Mouse (Mus musculus): ENCODE data around the gene Hey2. TPM values are rescaled to one million over a fixed set of nuclear protein-coding genes. Genes with fewer than 3 reads are reported as not detected.

Hey2 gene
- total RNA-seq (2017), result 0.25 TPM in 1 of 2 replicates, not detected in the other

- ATAC-seq (ENCODE audit: extremely low read depth, insufficient number of reproducible peaks, low FRiP score, poor library complexity, severe bottlenecking), result peak; percentile 93
Measured at GRCm38 (mm10) chr10:30842643-30843437, at the start of gene Hey2. Hey2 (minus strand) TSS chr10:30842801.

GRCm38 (mm10) chr10:30883085-30883760, 40.6 kb upstream of the Hey2 start:
- no peak for ATAC-seq (ENCODE audit: extremely low read depth, insufficient number of reproducible peaks, low FRiP score, poor library complexity, severe bottlenecking)

- no peak for ATAC-seq (ENCODE audit: extremely low read depth, insufficient number of reproducible peaks, low FRiP score, poor library complexity, severe bottlenecking)
Measured at GRCm38 (mm10) chr10:30881109-30881508, 38.5 kb upstream of the Hey2 start.

- no peak for ATAC-seq (ENCODE audit: extremely low read depth, insufficient number of reproducible peaks, low FRiP score, poor library complexity, severe bottlenecking)
Measured at GRCm38 (mm10) chr10:30845101-30845825, 2.7 kb upstream of the Hey2 start.

GRCm38 (mm10) chr10:30844191-30845010, 1.8 kb upstream of the Hey2 start:
- ATAC-seq (ENCODE audit: extremely low read depth, insufficient number of reproducible peaks, low FRiP score, poor library complexity, severe bottlenecking), result no peak

GRCm38 (mm10) chr10:30843438-30844190, 1.0 kb upstream of the Hey2 start:
- no peak for ATAC-seq (ENCODE audit: extremely low read depth, insufficient number of reproducible peaks, low FRiP score, poor library complexity, severe bottlenecking)

- ATAC-seq (ENCODE audit: extremely low read depth, insufficient number of reproducible peaks, low FRiP score, poor library complexity, severe bottlenecking), result no peak
Measured at GRCm38 (mm10) chr10:30842228-30842627, 373 bp downstream of the Hey2 start.

GRCm38 (mm10) chr10:30840824-30841223, 1.8 kb downstream of the Hey2 start:
- no peak for ATAC-seq (ENCODE audit: extremely low read depth, insufficient number of reproducible peaks, low FRiP score, poor library complexity, severe bottlenecking)

GRCm38 (mm10) chr10:30838188-30838587, 4.4 kb downstream of the Hey2 start:
- ATAC-seq (ENCODE audit: extremely low read depth, insufficient number of reproducible peaks, low FRiP score, poor library complexity, severe bottlenecking), result no peak

GRCm38 (mm10) chr10:30825049-30825448, 17.6 kb downstream of the Hey2 start:
- peak; percentile 39; the same call in 1 of the 2 replicates for ATAC-seq (ENCODE audit: extremely low read depth, insufficient number of reproducible peaks, low FRiP score, poor library complexity, severe bottlenecking)

- peak; percentile 94 for ATAC-seq (ENCODE audit: extremely low read depth, insufficient number of reproducible peaks, low FRiP score, poor library complexity, severe bottlenecking)
Measured at GRCm38 (mm10) chr10:30810967-30811293, 31.7 kb downstream of the Hey2 start.

- no peak for ATAC-seq (ENCODE audit: extremely low read depth, insufficient number of reproducible peaks, low FRiP score, poor library complexity, severe bottlenecking)
Measured at GRCm38 (mm10) chr10:30810247-30810966, 32.2 kb downstream of the Hey2 start.

GRCm38 (mm10) chr10:30803587-30804253, 38.9 kb downstream of the Hey2 start:
- peak; percentile 53 for ATAC-seq (ENCODE audit: extremely low read depth, insufficient number of reproducible peaks, low FRiP score, poor library complexity, severe bottlenecking)

GRCm38 (mm10) chr10:30802681-30803586, 39.7 kb downstream of the Hey2 start, which contains the start of gene Ncoa7:
Ncoa7 (minus strand) TSS chr10:30803326.
- peak; percentile 63 for ATAC-seq (ENCODE audit: extremely low read depth, insufficient number of reproducible peaks, low FRiP score, poor library complexity, severe bottlenecking)

- no peak for ATAC-seq (ENCODE audit: extremely low read depth, insufficient number of reproducible peaks, low FRiP score, poor library complexity, severe bottlenecking)
Measured at GRCm38 (mm10) chr10:30802033-30802432, 40.6 kb downstream of the Hey2 start.
